Mouse (Mus musculus) left cerebral cortex, postnatal 14 days (tissue): Measurements from ENCODE around the gene Emc8. TPM values are rescaled to one million over a fixed set of nuclear protein-coding genes. Genes with fewer than 3 reads are reported as not detected.
A peak's percentile ranks its signal among the peaks of the same experiment; 100 is the strongest.

Experiments
- DNase-seq, 2 experiments: peaks; one replicate each; pipeline ENCODE4 v3.0.0; 2021 to 2022; ENCODE audit warnings: low spot score in 2 of 2, mixed read lengths in 1 of 2
- intact Hi-C: fragments of 180-260 bp; cut with DNase I; formaldehyde crosslinking; loops from one replicate; pipeline ENCODE4 v1.15.1; 2025
- total RNA-seq, 2 experiments: library from RNA; stranded (reverse); gene quantifications; 2 replicates each; pipeline ENCODE4 v1.2.3; 2021

Gene Emc8
- total RNA-seq, 2 experiments from 2014 or later, result 72.6 to 78.6 TPM

GRCm38 (mm10) chr8:120616663-120617626 is 51.4 kb downstream of the Emc8 start:
- DNase-seq, result no peak
- intact Hi-C loops, result no loop called here

- intact Hi-C loops, result loop anchor here (5.0 kb wide), 1 partner anchor 437 kb away; the partner anchor contains the start of gene Fam92b
Observed at GRCm38 (mm10) chr8:120614491-120614890, 53.9 kb downstream of the Emc8 start.

GRCm38 (mm10) chr8:120610824-120611223 is 57.5 kb downstream of the Emc8 start:
- intact Hi-C loops, result loop anchor here (5.0 kb wide), 1 partner anchor 434 kb away; the partner anchor contains the start of gene Fam92b
- DNase-seq, result no peak

More at GRCm38 (mm10) chr8:120614491-120614890, 53.9 kb downstream of the Emc8 start:
- DNase-seq, result no peak

GRCm38 (mm10) chr8:120607885-120608284 is 60.5 kb downstream of the Emc8 start:
- peak; percentile 80 to 87 for DNase-seq
- intact Hi-C loops, result no loop called here

GRCm38 (mm10) chr8:120607460-120607859 is 60.9 kb downstream of the Emc8 start:
- intact Hi-C loops, result no loop called here
- DNase-seq, result no peak

Other genes with a start within 250 kb of the Emc8 start
- 1 to 10 TPM; 1.2 to 1.4 TPM for gene Gins2, start 79.3 kb downstream of the Emc8 start, total RNA-seq
- gene 1190005I06Rik, start 20.9 kb downstream of the Emc8 start, total RNA-seq, result 1 to 10 TPM; 5.7 to 6.7 TPM
- not detected for gene Gm27021, start 494 bp downstream of the Emc8 start, total RNA-seq
- 1,000 to 10,000 TPM; 1,181 to 1,191 TPM for gene Cox4i1, start 351 bp downstream of the Emc8 start, total RNA-seq
- gene Irf8, start 67.8 kb upstream of the Emc8 start, total RNA-seq, result 1 to 10 TPM; 3.9 to 5.2 TPM